Mouse (Mus musculus) limb, embryonic 10.5 days (tissue): ENCODE results near the gene Scube1. TPM values are rescaled to one million over a fixed set of nuclear protein-coding genes. Genes with fewer than 3 reads are reported as not detected.
A peak's percentile ranks its signal among the peaks of the same experiment; 100 is the strongest.

Experiments
- DNase-seq: peaks from one replicate; pipeline ENCODE4 v3.0.0-alpha.2; 2017; ENCODE audit warnings: low spot score
- H3K27ac ChIP-seq: fragments of 300-500 bp; sonication (generic); 2 replicates; pipeline ENCODE4 v1.5.1; 2016; ENCODE audit warnings: mild to moderate bottlenecking
- H3K27me3 ChIP-seq: fragments of 300-500 bp; sonication (generic); 2 replicates; pipeline ENCODE4 v1.6.1; 2016; ENCODE audit warnings: low read depth, mild to moderate bottlenecking; ENCODE audit not compliant: poor library complexity, severe bottlenecking
- H3K36me3 ChIP-seq: fragments of 300-500 bp; sonication (generic); 2 replicates; pipeline ENCODE4 v1.6.1; 2016; ENCODE audit warnings: mild to moderate bottlenecking, moderate library complexity
- H3K4me1 ChIP-seq: fragments of 300-500 bp; sonication (generic); 2 replicates; pipeline ENCODE4 v1.6.1; 2016
- H3K4me3 ChIP-seq: fragments of 300-500 bp; sonication (generic); 2 replicates; pipeline ENCODE4 v1.5.1; 2016; ENCODE audit warnings: mild to moderate bottlenecking, moderate library complexity
- H3K9me3 ChIP-seq: fragments of 300-500 bp; sonication (generic); replicated peaks from 2 replicates; pipeline ENCODE4 v1.6.1; 2016; ENCODE audit warnings: mild to moderate bottlenecking
- WGBS: fragments of 180-500 bp; shearing (Covaris S2); methylation state at CpG from one replicate; pipeline ENCODE4 v1.1.7; 2016; 5-methylcytosine and 5-hydroxymethylcytosine counted together
- polyA plus RNA-seq: library from polyadenylated mRNA; unstranded; fragments of >200 nt; fragmentation: Nextera tagmentation; extraction: Ambion mirVana; gene quantifications from 2 replicates; pipeline ENCODE4 v1.2.1, GENCODE M21; 2016

Gene Scube1
- polyA plus RNA-seq, 1 experiment from 2014 or later = 124 TPM

DNA sequence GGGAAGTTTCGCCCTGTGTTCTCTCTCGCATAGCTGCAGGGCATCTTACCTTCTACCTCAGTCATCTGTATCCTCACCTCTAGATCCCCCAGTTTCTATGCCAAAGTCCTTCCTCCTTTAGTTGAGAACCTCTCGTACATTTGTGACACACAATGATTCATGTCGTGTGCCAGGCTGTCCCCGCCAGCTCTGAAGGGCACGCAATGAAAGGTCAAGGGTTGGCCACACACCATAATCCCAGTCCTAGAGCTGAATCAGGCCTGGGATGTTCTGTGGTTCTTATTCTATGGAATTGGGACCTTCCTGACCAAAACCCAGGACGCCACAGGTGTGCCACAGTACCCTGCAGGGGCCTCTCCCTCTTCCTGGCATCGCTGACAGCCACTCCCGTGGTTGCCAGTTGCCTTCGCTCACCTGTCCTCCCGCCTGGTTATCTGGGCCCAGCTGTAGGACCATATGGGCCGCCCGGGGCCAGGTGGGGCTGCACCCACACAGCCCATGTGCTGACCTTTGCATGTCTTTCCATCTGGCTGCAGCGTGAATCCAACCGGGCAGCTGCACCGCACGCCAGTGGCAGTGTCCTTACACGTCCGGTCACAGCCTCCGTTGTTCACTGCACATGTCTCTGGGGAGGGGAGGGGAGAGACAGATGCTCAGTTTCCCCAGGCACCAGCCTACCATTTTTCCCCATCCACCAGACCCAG lies 86.5 kb downstream of the Scube1 start:
- H3K4me1 ChIP-seq = peaks cover 66% of the 10 kb centered on the region
- peak; percentile 71 for DNase-seq
- H3K27ac ChIP-seq = peak overlapping the region; percentile 78
- WGBS = 49% methylated on average over 20 of the region's 20 CpGs
- peak overlapping the region; percentile 6; the same call in 1 of the 2 replicates for H3K4me3 ChIP-seq
- peaks cover 75% of the 10 kb centered on the region for H3K36me3 ChIP-seq
- H3K9me3 ChIP-seq = no peaks in the 10 kb centered on the region
- no peaks in the 10 kb centered on the region for H3K27me3 ChIP-seq

DNA sequence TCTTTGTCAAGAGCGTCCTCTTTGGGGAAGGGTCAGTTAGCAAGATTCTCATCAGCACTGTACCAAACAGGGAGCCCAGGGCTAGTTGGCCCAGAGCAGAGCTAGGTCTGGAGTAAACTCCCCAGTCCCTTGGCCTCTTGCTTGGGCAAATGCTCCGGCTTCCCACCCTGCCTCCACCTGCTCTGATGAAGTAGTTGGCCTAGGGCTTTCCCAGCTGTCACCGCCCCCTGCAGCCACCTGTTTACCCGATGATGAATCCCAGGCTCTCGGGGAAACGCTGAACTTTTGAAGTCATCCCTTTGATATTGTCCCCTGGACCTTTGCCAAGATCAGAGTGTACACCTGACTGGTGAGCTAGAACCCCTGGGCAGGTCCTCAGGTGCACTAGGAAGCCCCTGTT lies 88.1 kb downstream of the Scube1 start:
- Histone ChIP-seq H3K36me3 (peaks cover 74% of the 10 kb centered on the region), H3K27ac (no peak overlapping the region; the same call in 1 of the 2 replicates), H3K27me3 (no peaks in the 10 kb centered on the region), H3K9me3 (no peaks in the 10 kb centered on the region), H3K4me1 (peaks cover 55% of the 10 kb centered on the region), H3K4me3 (no peak overlapping the region)
- DNase-seq = no peak
- 70% methylated on average over 6 of the region's 6 CpGs for WGBS

DNA sequence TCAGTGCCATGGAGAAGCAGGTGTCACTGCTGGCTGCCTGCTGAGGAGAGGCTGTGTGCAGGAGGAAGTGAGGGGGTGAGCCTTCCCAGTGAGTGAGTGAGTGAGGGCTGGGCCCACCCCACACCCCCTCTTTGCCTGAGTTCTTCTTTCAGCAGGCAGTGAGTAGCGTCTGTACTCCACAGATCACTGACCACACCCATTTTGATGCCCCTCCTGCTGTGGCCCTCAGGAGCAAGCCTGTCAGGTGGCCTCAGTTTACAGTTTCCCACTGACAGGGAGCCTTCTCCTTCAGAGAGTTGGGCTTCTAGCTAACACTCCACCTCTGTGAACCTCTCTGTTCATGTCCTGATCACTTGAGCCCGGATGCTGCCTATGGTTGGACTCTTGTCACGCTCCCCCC lies 89.6 kb downstream of the Scube1 start:
- 46% methylated on average over 3 of the region's 3 CpGs for WGBS
- no peak for DNase-seq
- H3K4me3 ChIP-seq = no peak overlapping the region
- H3K27ac ChIP-seq = no peak overlapping the region
- no peaks in the 10 kb centered on the region for H3K27me3 ChIP-seq
- H3K4me1 ChIP-seq = peaks cover 40% of the 10 kb centered on the region
- H3K9me3 ChIP-seq = peaks cover 4% of the 10 kb centered on the region
- peaks cover 81% of the 10 kb centered on the region for H3K36me3 ChIP-seq

DNA sequence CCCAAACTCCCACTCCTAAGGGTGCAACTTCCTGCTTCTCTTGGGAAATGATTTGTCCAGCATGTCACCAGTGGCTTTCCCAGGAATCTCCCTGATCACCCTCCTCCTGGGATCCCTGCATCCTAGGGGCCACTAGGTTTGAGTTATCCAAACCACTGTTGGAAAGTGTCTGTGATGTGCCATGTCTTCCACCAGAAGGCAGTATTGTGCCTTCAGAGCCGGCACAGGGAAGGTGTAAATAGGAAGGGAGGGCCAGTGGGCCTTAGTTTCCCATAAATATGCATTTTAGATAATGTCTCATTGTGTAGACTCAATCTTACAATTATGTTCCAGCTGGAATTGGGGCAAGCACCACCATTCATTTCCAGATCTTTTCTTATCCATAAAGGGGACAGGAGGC lies 90.7 kb downstream of the Scube1 start:
- peaks cover 93% of the 10 kb centered on the region for H3K36me3 ChIP-seq

DNA sequence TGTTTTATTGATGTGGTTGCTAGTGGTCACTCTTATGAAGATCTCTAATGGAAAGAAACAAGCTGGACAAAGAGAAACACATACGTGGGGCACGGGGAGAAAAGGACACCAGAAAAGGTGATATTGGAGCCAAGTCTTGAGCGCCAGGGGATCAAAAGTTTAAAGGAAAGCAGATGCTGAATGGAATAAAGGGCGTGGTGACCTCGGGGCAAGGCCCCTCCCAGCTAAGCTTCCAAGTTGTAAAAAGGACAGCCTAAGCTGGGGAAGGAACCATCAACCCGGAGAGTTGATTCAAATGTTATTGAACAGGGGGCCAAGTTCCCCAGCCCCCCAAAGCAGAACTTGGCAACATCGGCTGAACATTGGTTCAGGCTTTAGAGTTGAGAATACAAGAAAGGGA lies 93.8 kb downstream of the Scube1 start:
- no peak overlapping the region for H3K4me3 ChIP-seq
- H3K36me3 ChIP-seq = peaks cover 99% of the 10 kb centered on the region
- peaks cover 10% of the 10 kb centered on the region for H3K9me3 ChIP-seq
- no peaks in the 10 kb centered on the region; the same call in 1 of the 2 replicates for H3K4me1 ChIP-seq
- WGBS = 71% methylated on average over 7 of the region's 7 CpGs
- DNase-seq = no peak
- no peak overlapping the region for H3K27ac ChIP-seq
- no peaks in the 10 kb centered on the region for H3K27me3 ChIP-seq

More for the DNA sequence above, 90.7 kb downstream of the Scube1 start:
- Histone ChIP-seq H3K27me3 (no peaks in the 10 kb centered on the region), H3K27ac (no peak overlapping the region), H3K9me3 (peaks cover 10% of the 10 kb centered on the region), H3K4me1 (peaks cover 29% of the 10 kb centered on the region), H3K4me3 (no peak overlapping the region)
- DNase-seq = no peak
- WGBS = 9% methylated on average over 1 of the region's 1 CpGs

DNA sequence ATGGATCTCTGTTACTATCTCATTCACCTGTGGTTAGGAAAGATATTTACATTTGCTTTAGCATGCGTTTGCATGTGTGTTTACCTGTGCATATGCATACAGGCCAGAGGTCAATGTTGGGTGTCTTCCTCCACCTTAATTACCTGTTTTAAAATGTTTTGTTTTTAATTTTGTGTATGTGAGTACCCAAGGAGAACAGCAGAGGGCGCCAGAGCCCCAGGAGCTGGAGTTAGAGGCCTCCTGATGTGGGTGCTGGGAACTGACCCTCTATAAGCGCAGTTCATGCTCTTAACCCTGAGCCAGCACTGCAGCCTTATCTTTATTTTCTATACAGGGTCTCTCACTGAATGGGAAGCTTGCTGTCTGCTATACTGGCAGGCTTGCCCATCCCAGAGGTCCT lies 95.1 kb downstream of the Scube1 start:
- Histone ChIP-seq H3K27ac (no peak overlapping the region), H3K4me1 (no peaks in the 10 kb centered on the region; the same call in 1 of the 2 replicates), H3K9me3 (peaks cover 10% of the 10 kb centered on the region), H3K27me3 (no peaks in the 10 kb centered on the region), H3K36me3 (peaks cover 99% of the 10 kb centered on the region), H3K4me3 (no peak overlapping the region)
- no peak for DNase-seq
- WGBS = 80% methylated on average over 3 of the region's 3 CpGs

DNA sequence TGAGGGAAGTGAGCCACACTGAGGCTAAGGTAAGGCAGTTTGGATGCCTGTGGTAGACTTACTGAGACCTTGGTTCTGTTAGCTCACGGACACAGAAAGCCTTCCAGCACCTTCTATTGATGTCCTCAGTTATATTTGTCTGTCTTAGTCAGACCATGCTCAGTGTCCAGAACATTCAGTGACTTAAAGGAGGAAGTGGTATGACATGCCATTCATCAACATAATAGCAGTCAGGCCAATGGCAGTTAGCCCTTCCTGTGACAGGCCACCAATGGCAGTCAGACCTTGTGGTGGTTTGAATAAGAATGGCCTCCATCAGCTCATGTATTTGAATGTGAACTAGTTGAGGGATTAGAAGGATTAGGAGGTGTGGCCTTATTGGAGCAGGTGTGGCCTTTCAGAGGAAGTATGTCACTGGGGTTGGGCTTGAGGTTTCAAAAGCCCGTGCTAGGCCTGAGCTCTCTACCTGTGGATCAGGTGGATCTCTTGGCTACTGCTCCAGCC lies 98.6 kb downstream of the Scube1 start:
- Histone ChIP-seq H3K27ac (no peak overlapping the region), H3K9me3 (peaks cover 10% of the 10 kb centered on the region), H3K36me3 (peaks cover 96% of the 10 kb centered on the region), H3K27me3 (no peaks in the 10 kb centered on the region), H3K4me3 (no peak overlapping the region), H3K4me1 (no peaks in the 10 kb centered on the region; the same call in 1 of the 2 replicates)
- no peak for DNase-seq
- 93% methylated on average over 2 of the region's 2 CpGs for WGBS

DNA sequence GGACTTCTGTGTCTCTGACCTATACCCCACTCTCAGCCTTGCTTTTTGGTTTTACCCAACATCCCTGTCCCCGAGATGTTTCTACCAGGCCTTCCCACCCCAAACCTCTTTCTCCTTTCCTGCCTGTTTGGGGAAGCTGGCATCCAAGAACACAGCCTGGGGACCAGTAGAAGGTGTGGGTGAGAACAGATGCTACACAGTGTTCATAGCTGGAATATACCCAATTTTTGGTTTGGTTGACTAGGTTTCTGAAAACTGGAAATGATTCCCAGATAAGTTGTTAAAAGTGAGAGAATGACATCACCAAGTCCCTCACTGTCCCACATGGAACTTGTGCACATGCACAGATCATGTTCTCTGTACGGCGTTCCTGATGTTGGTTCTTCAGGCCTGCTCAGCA lies 109.6 kb downstream of the Scube1 start:
- 96% methylated on average over 3 of the region's 3 CpGs for WGBS
- Histone ChIP-seq H3K27ac (no peak overlapping the region), H3K4me1 (no peaks in the 10 kb centered on the region), H3K27me3 (no peaks in the 10 kb centered on the region), H3K36me3 (peaks cover 99% of the 10 kb centered on the region), H3K9me3 (no peaks in the 10 kb centered on the region), H3K4me3 (no peak overlapping the region)
- DNase-seq = no peak

DNA sequence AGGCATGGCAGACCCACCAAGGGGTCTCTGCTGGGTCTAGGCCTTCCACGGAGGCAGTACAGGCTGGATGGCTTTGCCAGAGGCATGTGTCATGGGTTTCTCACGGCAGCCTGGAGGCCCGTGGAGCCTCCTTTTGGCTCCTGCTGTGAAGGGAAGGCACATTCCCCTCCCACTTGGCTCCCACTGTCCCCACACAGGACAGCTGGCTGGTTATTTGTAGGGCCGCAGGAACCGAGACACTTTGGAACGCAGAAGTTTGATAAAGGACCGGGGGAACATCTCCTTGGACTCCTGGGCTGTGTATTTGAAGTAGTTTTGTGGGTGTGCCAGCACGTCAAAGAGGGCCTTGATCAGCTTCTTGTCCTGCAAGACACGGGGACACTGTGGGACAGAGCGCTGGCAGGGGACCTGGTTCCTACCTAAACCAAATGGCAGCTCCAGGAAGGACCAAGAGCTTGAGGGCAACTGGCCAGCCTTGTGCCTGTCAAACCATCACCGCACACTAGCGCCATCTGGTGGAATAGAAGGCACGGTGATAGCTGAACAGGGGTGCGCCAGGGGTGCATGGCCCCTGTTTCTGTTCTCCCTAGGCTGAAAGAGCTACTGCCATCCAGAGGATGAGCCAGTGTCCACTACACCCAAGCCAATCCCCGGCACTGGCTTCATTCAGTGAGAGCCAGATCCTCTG lies 117.6 kb downstream of the Scube1 start:
- H3K9me3 ChIP-seq = no peaks in the 10 kb centered on the region
- DNase-seq = peak; percentile 69
- no peak overlapping the region for H3K27ac ChIP-seq
- no peaks in the 10 kb centered on the region for H3K27me3 ChIP-seq
- peaks cover 79% of the 10 kb centered on the region for H3K36me3 ChIP-seq
- peaks cover 12% of the 10 kb centered on the region; the same call in 1 of the 2 replicates for H3K4me1 ChIP-seq
- 49% methylated on average over 15 of the region's 15 CpGs for WGBS
- H3K4me3 ChIP-seq = no peak overlapping the region

DNA sequence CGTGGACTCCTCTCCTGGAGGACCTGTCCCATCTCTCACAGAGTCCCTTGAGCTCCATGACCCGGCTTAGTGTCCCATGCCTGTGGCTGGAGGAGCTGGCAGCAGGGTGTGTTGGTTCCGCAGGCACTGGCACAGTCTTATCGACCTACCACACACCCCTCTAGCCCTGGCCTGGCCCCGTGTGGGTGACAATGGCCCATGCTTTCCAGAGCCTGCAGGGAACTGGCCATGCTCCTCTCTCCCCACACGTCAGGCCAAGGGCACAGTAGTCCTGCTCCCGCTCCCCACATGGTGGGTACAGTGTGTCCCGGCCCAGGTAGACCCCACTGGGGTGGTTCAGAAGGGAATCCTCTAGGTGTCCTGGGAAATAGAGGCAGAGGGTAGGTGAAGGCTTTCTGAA lies 118.1 kb downstream of the Scube1 start:
- Histone ChIP-seq H3K27me3 (no peaks in the 10 kb centered on the region), H3K36me3 (peaks cover 73% of the 10 kb centered on the region), H3K4me1 (peaks cover 12% of the 10 kb centered on the region; the same call in 1 of the 2 replicates), H3K4me3 (no peak overlapping the region), H3K27ac (no peak overlapping the region), H3K9me3 (no peaks in the 10 kb centered on the region)
- WGBS = 90% methylated on average over 8 of the region's 8 CpGs
- no peak for DNase-seq

DNA sequence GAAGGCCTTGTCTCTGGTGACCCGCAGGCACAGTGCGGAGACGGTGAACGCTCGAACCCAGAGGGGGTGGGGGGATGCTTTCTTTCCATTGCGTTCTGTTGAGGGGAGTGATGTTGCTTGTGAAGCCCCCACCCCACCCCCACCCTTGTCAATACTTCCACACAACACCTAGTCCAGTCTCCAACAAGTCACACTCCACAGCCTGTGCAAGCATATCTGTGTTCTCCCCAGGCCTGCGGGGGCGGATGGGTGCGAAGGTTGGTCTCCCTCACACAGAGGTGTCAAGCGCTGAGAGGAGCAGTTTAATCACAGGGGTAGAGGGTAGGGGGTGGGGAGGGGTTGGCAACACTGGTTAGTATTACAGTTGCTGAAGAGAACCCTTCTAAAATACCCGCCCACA lies 118.6 kb downstream of the Scube1 start:
- DNase-seq = no peak
- no peak overlapping the region for H3K27ac ChIP-seq
- WGBS = 79% methylated on average over 11 of the region's 11 CpGs
- peaks cover 68% of the 10 kb centered on the region for H3K36me3 ChIP-seq
- peaks cover 14% of the 10 kb centered on the region for H3K4me1 ChIP-seq
- H3K27me3 ChIP-seq = no peaks in the 10 kb centered on the region
- no peaks in the 10 kb centered on the region for H3K9me3 ChIP-seq
- H3K4me3 ChIP-seq = no peak overlapping the region

DNA sequence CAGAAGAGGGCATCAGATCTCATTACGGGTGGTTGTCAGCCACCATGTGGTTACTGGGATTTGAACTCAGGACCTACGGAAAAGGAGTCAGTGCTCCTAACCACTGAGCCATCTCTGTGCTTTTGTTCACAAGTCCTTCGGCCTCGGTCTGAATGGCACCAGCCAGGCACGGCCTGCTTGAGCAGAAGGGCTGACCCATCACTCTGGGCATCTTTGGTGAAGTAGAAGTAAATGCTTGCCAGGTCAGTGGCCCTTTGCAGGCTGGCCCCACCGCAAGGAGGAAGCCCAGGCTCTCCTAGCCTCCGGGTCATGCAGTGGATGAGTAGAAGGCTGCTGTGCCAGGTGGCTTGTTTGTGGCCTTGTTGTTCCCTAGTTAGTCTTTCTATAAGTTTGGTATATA lies 121.4 kb downstream of the Scube1 start:
- Histone ChIP-seq H3K4me1 (peaks cover 17% of the 10 kb centered on the region), H3K36me3 (peaks cover 42% of the 10 kb centered on the region), H3K27ac (no peak overlapping the region), H3K9me3 (no peaks in the 10 kb centered on the region), H3K27me3 (no peaks in the 10 kb centered on the region), H3K4me3 (no peak overlapping the region)
- WGBS = 98% methylated on average over 7 of the region's 7 CpGs
- DNase-seq = no peak

DNA sequence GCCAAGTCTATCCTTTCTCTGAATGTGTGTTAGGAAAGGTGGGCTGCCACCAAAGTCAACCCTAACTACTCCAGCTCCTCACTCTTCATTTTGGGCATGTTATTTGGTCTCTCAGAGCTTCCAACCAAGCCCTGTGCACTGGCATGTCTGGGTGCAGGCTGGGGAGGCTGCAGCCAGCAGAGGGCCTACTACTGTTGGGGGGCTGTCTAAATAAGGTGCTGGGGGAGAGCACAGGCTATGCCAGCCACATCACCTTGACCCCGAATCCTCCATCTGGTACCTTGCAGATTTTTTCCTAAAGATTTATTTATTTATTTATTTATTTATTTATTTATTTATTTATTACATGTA lies 121.8 kb downstream of the Scube1 start:
- peaks cover 37% of the 10 kb centered on the region for H3K36me3 ChIP-seq
- H3K9me3 ChIP-seq = no peaks in the 10 kb centered on the region
- 93% methylated on average over 1 of the region's 1 CpGs for WGBS
- H3K4me3 ChIP-seq = no peak overlapping the region
- H3K4me1 ChIP-seq = peaks cover 17% of the 10 kb centered on the region
- DNase-seq = no peak
- no peak overlapping the region for H3K27ac ChIP-seq
- H3K27me3 ChIP-seq = no peaks in the 10 kb centered on the region
